Mouse (Mus musculus): ENCODE measurements around the gene Olfr849. TPM values are rescaled to one million over a fixed set of nuclear protein-coding genes. Genes with fewer than 3 reads are reported as not detected.

Gene Olfr849
- not detected for total RNA-seq (2021)
- long read RNA-seq, experiment 1 = 0 reads
- long read RNA-seq, experiment 2 = 0 reads

- no peak for DNase-seq (ENCODE audit: low spot score in 2 of 2)
Measured at GRCm38 (mm10) chr9:19439966-19440365, at the start of gene Olfr849. Gene Olfr849 (plus strand): TSS chr9:19440266.

- no peak for DNase-seq (ENCODE audit: low spot score in 2 of 2)
Measured at GRCm38 (mm10) chr9:19478148-19478547, 38.1 kb downstream of the Olfr849 start, which contains the start of gene Olfr850. Gene Olfr850 (minus strand): TSS chr9:19478248.

GRCm38 (mm10) chr9:19492995-19493394 is 52.9 kb downstream of the Olfr849 start, which contains the start of gene Olfr851:
Gene Olfr851 (plus strand): TSS chr9:19493295.
- DNase-seq (ENCODE audit: low spot score in 2 of 2) = no peak

Other genes starting within 250 kb of the Olfr849 start
- not detected for gene Olfr843, start 188.3 kb upstream of the Olfr849 start, total RNA-seq (2021)
- not detected for gene Olfr844, start 123.9 kb upstream of the Olfr849 start, total RNA-seq (2021)
- gene Olfr845, start 103.8 kb upstream of the Olfr849 start, total RNA-seq (2021) = not detected
- not detected for gene Olfr846, start 76.3 kb upstream of the Olfr849 start, total RNA-seq (2021)
- not detected for gene Olfr847, start 61.6 kb upstream of the Olfr849 start, total RNA-seq (2021)
- not detected for gene Olfr850, start 38.0 kb downstream of the Olfr849 start, total RNA-seq (2021)
- not detected for gene Olfr851, start 53.0 kb downstream of the Olfr849 start, total RNA-seq (2021)
- gene Olfr853, start 100.8 kb downstream of the Olfr849 start, total RNA-seq (2021) = not detected
- gene Olfr854, start 127.1 kb downstream of the Olfr849 start, total RNA-seq (2021) = not detected
- gene Olfr855, start 142.4 kb downstream of the Olfr849 start, total RNA-seq (2021) = not detected
- gene Zfp317, start 181.8 kb downstream of the Olfr849 start, total RNA-seq (2021) = 10 to 100 TPM; 18.2 to 21.3 TPM